Mouse (Mus musculus): ENCODE data around the gene Atn1. TPM values are rescaled to one million over a fixed set of nuclear protein-coding genes. Genes with fewer than 3 reads are reported as not detected.

Gene Atn1
- total RNA-seq, 2 experiments from 2014 or later = 0.94 to 10.0 TPM

DNA sequence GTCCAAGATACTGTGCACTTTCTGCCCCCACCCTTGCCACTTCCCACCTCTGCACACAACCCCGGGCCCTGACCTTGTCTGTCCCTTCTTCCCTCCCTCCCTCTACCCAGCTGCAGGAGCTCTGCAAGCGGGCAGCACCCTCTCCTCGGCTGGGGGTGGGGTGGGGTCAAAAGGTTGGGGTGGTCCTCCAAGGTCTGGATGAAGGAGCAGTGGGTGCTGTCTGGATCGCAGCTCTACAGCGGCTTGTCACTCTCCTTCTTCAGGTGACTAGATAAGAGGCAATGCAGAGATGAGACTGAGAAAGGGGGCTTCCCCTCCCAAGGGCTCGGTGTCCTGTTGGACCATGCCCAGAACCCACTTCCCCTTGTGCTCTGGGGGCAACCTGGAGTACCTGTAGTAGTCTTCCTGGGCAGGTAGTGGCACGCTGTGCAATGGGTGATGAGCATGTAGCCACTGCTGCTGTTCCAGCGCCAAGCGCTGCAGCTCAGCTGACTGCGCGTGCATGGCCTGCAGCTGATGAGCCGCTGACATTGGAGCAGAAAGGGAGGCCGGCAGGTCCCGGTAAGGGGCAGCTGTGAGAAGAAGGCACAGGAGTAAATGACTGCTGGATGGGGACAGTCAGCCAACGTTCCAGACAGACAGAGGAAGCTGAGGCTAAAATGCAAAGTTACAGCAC lies 13.3 kb downstream of the Atn1 start:
- ATAC-seq (replicated peaks; ENCODE audit: low FRiP score, poor library complexity, severe bottlenecking) = no peak

- ATAC-seq (replicated peaks; ENCODE audit: low FRiP score, poor library complexity, severe bottlenecking) = no peak
Observed at GRCm38 (mm10) chr6:124741842-124742241, 14.5 kb downstream of the Atn1 start.

- ATAC-seq (replicated peaks; ENCODE audit: low FRiP score, poor library complexity, severe bottlenecking) = peak; percentile 64
Observed at GRCm38 (mm10) chr6:124740888-124741761, 15.2 kb downstream of the Atn1 start, which contains the start of gene Grcc10. Grcc10 (minus strand) TSS chr6:124741374.

DNA sequence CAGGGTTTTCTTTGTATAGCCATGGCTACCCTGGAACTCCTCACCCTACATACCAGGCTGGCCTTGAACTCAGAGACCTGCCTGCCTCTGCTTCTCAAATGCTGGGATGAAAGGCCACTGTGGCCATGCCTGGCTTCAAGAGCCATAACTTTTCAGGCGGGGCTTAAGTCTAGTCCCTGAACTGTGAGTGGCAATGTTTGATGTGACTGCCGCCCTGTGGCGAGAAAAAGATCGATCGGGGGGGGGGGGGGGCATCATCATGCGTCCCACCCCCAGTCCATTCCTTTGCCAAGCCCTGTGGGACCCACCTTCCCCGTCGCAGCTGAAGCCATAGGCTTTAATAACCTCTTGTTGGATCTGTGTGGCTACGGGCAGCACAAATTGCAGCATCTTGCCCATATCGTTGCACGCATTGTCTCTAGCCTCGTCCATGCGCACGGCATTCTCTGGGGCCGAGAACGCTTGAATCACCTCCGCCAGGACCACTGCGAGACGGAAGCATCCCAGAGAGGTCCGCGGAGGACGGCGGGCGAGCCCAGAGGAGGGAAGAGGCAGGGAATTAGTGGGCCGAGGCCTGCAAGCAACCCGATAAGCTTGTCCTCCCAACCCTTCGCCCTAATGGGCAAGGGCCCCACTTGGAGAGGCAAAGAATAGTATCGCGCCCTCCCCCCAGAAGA lies 16.0 kb downstream of the Atn1 start:
- ATAC-seq (replicated peaks; ENCODE audit: low FRiP score, poor library complexity, severe bottlenecking) = peak; percentile 28; the same call in 1 of the 2 replicates

GRCm38 (mm10) chr6:124739231-124739796 lies 17.0 kb downstream of the Atn1 start:
- no peak for ATAC-seq (replicated peaks; ENCODE audit: low FRiP score, poor library complexity, severe bottlenecking)

DNA sequence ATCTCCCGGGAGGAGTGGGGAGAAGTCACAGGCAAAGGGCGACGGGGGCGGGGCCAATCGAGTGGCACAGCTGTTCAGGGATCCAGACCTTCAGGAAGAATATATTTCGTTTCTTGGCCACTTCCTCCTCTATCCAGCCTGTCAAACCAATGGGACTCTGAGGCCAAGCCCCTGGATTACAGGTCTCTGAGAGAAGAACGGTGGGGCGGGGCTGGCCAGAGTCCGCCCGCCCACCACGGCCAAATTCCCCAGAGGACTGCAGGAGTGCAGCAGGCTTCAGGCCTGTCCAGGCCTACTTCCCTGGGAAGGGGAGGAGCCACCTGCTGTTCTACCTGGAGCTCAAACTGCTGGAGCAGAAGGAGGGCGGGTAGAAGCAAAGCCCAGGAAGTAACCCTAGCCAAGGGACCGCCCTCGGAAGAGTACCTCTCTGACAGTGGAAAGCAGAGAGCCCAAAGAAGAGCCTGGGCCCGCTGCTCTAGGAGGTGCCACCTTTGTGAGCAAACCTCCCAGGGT lies 17.8 kb downstream of the Atn1 start, which contains the start of gene Ptpn6:
TSS of gene Ptpn6 (minus strand) at position 204 of the 513 bp plus-strand sequence.
- ATAC-seq (replicated peaks; ENCODE audit: low FRiP score, poor library complexity, severe bottlenecking) = no peak

DNA sequence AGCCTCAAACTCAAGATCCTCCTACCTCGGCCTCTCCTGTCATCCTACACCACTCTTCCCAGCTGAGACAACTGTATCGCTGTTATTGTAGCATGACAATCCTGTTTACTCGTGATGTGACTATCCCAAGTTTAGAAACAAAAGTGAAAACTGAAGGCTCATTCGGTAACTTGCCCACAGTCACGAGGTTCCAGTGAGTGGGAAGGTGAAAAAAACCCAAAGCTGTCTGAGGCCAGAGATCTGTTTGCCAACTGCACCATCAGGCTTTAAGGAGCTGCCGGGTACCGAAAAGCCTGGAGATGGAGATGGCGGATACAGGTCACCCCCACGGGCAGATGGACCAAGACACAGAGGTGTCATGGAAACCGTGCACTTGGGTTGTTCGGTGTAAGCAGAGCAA lies 19.3 kb downstream of the Atn1 start:
- no peak for ATAC-seq (replicated peaks; ENCODE audit: low FRiP score, poor library complexity, severe bottlenecking)

DNA sequence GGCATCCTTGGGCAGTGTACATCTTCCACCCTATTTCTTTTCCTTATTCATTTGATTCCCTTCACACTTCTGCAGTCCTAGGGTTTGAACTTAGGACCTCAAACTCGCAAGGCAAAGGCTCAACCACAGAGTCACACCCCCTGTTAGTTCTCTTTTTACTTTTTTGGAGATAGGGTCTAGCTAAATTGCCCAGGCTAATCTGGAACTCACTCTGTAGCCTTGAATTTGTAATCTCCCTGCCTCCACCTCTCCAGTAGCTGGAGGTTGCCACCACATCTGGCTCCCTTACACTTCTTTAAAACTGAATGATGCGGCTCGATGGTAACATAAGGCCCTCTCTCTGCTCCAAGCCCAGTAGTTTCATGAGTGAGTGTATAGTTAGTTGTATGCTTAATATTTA lies 21.9 kb downstream of the Atn1 start:
- no peak for ATAC-seq (replicated peaks; ENCODE audit: low FRiP score, poor library complexity, severe bottlenecking)

DNA sequence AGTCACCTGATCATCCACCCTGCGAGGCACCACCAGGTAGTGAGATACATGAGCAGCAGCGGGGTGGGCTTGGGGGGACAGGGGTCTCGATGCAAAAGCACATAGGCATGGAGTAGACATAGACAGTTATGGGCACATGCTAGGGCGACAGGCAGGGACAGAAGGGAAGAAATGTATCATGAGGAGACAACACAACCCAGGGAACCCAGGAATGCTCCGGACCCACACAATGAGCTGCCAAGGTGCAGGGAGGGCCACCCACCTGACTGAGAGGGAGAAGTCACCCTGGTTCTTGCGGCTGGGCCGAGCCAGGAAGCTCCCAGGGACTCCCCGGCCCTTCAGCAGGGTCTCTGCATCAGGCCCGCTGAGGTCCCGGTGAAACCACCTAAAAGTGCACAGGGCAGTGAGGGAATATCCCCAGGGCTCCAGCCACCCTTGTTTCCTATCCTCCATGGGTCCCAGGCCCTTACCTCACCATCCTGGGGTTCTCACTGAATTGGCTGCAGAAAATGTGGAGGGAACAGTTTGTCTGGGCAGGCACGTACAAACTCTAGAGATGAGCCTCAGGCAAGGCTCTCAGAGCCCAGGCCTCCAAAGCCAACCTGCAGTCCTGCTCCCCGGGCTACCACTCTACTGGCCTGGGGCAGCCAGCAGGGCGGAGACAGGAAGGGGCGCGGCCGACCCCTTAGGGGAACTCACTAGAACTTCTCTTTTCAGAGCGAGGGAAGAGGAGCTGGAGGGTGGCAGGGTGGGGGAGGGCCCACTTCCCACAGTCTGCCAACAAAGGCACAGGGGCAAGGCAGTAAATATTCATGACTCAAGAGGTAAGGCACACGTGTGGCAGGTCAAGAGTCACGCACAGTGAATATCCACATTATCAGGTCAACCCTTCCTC lies 23.6 kb downstream of the Atn1 start:
- ATAC-seq (replicated peaks; ENCODE audit: low FRiP score, poor library complexity, severe bottlenecking) = peak; percentile 47

- ATAC-seq (replicated peaks; ENCODE audit: low FRiP score, poor library complexity, severe bottlenecking) = no peak
Observed at GRCm38 (mm10) chr6:124731038-124731437, 25.3 kb downstream of the Atn1 start.

DNA sequence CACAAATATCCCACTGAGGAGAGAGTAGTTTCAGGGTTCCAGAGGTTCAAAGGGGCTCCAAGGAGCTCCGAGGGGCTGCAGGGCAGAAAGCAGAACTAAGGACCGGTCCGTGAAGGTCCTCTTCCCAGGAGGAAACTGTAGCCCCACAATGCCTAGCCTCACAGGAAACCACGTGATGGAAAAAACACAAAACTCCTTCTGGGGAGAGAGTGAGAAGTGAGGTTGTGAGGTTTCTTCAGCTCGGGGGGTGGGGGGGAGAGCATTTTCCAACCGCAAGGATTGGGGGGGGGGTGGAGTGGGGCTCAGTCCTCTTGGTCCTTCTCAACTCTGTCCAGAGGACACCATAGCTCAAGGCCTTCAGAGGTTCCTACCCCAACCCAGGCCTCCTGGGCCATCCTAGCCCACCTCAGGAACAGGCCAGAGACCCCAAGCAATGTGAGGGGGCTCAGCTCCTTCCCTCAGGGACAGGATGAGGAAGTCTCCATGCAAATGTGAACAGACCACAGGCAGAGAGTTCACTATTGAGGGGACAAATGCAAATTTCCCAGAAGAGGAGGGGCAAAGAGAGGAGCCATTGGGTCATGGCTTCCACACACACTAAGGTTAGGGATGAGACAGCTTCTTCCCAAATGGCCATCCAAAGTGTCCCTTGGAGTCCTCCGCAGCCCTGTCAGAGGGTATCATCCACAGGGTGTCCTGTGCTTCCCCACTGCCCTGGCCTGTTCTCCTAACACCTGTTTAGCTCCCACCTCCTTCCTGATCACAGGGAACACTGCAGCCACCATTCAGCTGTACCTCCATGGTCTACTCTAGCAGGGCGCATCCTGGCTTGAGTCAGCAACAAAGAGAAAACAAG lies 26.2 kb downstream of the Atn1 start:
- ATAC-seq (replicated peaks; ENCODE audit: low FRiP score, poor library complexity, severe bottlenecking) = no peak

DNA sequence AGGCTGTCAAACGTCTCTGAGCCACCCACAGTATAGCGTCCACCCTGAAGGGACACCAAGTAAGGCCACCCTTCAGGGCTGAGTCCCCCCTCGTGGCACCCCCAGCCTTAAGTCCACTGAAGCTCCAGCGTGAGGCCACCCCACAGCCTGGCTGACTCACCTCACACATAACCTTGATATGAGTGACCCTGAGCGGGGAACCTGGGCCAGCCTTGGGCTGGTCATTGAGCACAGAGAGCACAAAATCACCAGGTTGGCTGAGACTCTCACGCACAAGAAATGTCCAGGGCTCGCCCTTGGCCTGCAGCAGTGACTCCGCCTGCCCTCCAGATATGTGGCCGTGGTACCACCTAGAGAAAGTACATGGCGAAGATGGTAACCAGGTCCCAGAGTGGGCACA lies 27.7 kb downstream of the Atn1 start:
- no peak for ATAC-seq (replicated peaks; ENCODE audit: low FRiP score, poor library complexity, severe bottlenecking)

GRCm38 (mm10) chr6:124724472-124724871 lies 31.9 kb downstream of the Atn1 start:
- ATAC-seq (replicated peaks; ENCODE audit: low FRiP score, poor library complexity, severe bottlenecking) = no peak

DNA sequence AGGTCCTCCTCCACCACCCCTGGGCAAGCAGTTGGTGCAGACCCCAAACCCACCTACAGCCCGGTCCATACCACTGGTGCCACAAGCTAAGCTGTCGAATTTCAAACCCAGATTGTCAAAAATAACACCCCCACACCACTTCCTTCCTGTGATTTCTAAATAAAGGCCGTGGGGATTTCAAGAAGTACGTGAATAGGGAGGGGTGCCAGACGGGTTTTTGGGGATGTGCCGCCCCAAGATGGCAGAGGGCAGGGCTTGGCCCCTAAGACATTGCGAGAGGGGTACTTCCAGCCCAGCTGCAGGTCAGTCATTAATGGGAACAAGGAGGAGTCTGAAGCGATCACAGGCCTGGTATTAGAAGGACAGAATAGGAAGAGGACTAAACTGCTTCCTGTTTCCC lies 32.8 kb downstream of the Atn1 start:
- no peak for ATAC-seq (replicated peaks; ENCODE audit: low FRiP score, poor library complexity, severe bottlenecking)

DNA sequence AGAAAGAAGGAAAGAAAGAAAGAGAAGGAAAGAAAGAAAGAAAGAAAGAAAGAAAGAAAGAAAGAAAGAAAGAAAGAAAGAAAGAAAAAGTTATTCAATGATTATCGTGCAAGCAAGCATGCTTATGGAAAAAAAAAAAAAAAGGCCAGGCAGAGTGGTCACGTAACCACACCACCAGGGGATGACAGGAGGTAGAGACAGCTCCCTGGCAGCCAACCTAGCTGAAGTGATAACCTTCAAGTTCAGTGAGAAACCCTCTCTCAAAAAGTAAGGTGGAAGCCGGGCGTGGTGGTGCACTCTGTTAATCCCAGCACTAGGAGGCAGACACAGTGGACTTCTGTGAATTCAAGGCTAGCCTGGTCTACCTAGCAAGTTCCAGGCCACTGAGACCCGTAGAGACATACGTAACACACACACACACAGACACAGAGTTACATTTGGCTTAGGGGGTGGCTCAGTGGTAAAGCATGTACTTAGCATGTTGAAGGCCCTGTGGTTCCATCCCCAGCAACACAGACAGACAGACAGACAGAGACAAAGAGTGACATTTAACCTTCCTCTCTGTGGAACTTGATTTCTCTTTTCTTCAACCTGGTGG lies 33.3 kb downstream of the Atn1 start:
- no peak for ATAC-seq (replicated peaks; ENCODE audit: low FRiP score, poor library complexity, severe bottlenecking)

DNA sequence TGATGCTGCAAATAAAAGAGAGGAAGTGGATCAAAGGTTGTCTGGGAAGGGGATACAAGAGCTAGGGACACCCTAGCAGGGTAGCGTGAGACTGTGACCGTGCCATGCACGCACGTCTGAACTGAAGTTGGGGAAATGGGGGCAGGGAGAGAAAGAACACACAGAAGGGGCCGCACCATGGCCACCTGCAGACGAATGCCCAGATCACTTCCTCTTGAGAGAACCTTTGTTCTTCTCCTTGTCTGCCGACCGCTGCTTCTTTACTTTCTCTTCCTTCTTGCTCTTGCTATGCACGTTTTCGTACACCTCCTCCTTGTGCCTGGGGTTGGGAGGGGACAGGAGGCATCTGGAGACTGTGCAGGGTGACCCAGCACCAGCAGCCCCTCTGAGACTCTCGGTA lies 35.4 kb downstream of the Atn1 start:
- no peak for ATAC-seq (replicated peaks; ENCODE audit: low FRiP score, poor library complexity, severe bottlenecking)

DNA sequence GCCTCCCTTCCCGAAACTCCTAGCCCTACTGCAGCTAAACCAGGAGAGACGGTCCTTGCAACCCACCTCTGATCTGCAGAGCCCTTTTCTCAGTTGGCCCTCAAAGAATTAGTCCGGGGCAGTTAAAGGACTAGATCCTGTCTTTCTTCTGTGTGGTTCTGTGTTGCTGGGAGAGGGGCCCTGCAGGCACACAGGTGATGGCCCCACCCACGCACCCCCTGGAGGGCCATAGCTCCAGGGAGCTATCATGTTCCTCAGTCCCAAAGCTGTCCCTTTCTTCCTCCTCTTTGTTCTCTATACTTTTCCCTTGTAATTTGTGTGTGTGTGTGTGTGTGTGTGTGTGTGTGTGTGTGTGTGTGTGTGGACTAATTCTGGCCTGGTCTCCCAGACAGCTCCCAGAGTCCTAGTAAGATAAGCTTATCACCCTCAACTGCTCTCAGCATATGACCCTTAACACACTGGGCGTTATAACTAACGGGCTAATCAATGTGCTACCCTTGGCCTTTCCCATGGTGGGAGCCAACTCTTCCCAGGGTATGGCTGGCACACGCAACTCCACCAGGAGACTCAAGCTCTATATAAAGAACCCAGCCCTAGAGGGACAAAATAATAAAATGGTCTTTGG lies 36.9 kb downstream of the Atn1 start:
- peak; percentile 64 for ATAC-seq (replicated peaks; ENCODE audit: low FRiP score, poor library complexity, severe bottlenecking)

Measured in erythroblast, adult 5-6 weeks (primary cell).